Comparison of ENCODE assay signal across 7 mouse cellular contexts in genomic region chr8:120569939-120570715, GRCm38 (mm10). TPM values are rescaled to one million over a fixed set of nuclear protein-coding genes. Genes with fewer than 3 reads are reported as not detected.
DNase-seq lines count a peak whose midpoint lies in the region; ATAC-seq and TF ChIP-seq lines count a peak whose summit lies in the region.

No protein-coding gene starts in this region.

- H3K4me3 ChIP-seq in ES-E14 (ENCODE audit: insufficient read depth in 1 of 2, low read depth in 1 of 2, low read length in 2 of 2, poor library complexity in 1 of 2, severe bottlenecking in 1 of 2) = no peak overlapping the region
- no peak overlapping the region for H3K4me3 ChIP-seq in embryonic facial prominence, embryonic 14.5 days (ENCODE audit: low read depth, low read length)
- H3K4me3 ChIP-seq in heart, embryonic 13.5 days = no peak overlapping the region

- peak; percentile 70 for DNase-seq in ES-E14 (ENCODE audit: low read depth, low spot score)
- DNase-seq in adrenal gland, postnatal 14 days = peak; percentile 82
- peak; percentile 56 for DNase-seq in embryonic facial prominence, embryonic 14.5 days (ENCODE audit: low spot score)
- DNase-seq in layer of hippocampus, postnatal 14 days (ENCODE audit: low spot score in 2 of 2) = peak; percentile 80 to 84
- peak; percentile 64 to 65 for DNase-seq in right cerebral cortex, postnatal 36 days (ENCODE audit: low spot score in 2 of 2)

- 57% methylated on average over 13 of the region's 13 CpGs for whole genome bisulfite sequencing in embryonic facial prominence, embryonic 14.5 days
- 47% methylated on average over 13 of the region's 13 CpGs for WGBS in heart, embryonic 13.5 days

- H3K4me1 ChIP-seq in ES-E14 (ENCODE audit: control insufficient read depth in 2 of 2, insufficient read depth in 2 of 2, low read length in 2 of 2, poor library complexity in 1 of 2) = peaks cover 0 to 30% of the 10 kb centered on the region in 2 experiments; a peak in 3 of 4 replicates
- peaks cover 8% of the 10 kb centered on the region; the same call in 1 of the 2 replicates for H3K4me1 ChIP-seq in embryonic facial prominence, embryonic 14.5 days (ENCODE audit: control insufficient read depth, insufficient read depth, low read length)
- H3K4me1 ChIP-seq in heart, embryonic 13.5 days = peaks cover 38% of the 10 kb centered on the region

- H3K4me2 ChIP-seq in embryonic facial prominence, embryonic 14.5 days (ENCODE audit: low read depth, low read length) = no peak overlapping the region
- H3K4me2 ChIP-seq in heart, embryonic 13.5 days = no peak overlapping the region

- H3K9me3 ChIP-seq in ES-E14 (ENCODE audit: control insufficient read depth, insufficient read depth, low read depth, low read length) = no peaks in the 10 kb centered on the region
- H3K9me3 ChIP-seq in embryonic facial prominence, embryonic 14.5 days (ENCODE audit: control insufficient read depth, low read length) = no peaks in the 10 kb centered on the region
- no peaks in the 10 kb centered on the region for H3K9me3 ChIP-seq in heart, embryonic 13.5 days

- ATAC-seq in embryonic facial prominence, embryonic 14.5 days (ENCODE audit: low read depth) = no peak
- ATAC-seq in heart, embryonic 13.5 days (ENCODE audit: extremely low read depth, insufficient number of reproducible peaks, low FRiP score, low TSS enrichment) = no peak
- peak; percentile 65 for ATAC-seq in megakaryocyte progenitor cell, adult 5-6 weeks (replicated peaks; ENCODE audit: poor library complexity)

- in situ Hi-C loops in ES-E14 (cut with MboI; ENCODE audit: low sequenced_read_pairs in 2 of 2, unreplicated experiment in 2 of 2) = no loop called here

- no peak overlapping the region for H3K27ac ChIP-seq in ES-E14 (ENCODE audit: insufficient read depth, low read depth, low read length, poor library complexity, severe bottlenecking)
- H3K27ac ChIP-seq in embryonic facial prominence, embryonic 14.5 days (replicated peaks; ENCODE audit: low read depth, low read length) = no peak overlapping the region
- no peak overlapping the region; the same call in 1 of the 2 replicates for H3K27ac ChIP-seq in heart, embryonic 13.5 days (replicated peaks)

- peaks cover 97% of the 10 kb centered on the region for H3K36me3 ChIP-seq in ES-E14 (ENCODE audit: control insufficient read depth, insufficient read depth, low read length, poor library complexity, severe bottlenecking)
- peaks cover 83% of the 10 kb centered on the region for H3K36me3 ChIP-seq in embryonic facial prominence, embryonic 14.5 days (ENCODE audit: control insufficient read depth, insufficient read depth, low read length)
- peaks cover 93% of the 10 kb centered on the region for H3K36me3 ChIP-seq in heart, embryonic 13.5 days

- no peak overlapping the region for H3K9ac ChIP-seq in ES-E14 (ENCODE audit: insufficient read depth, low read depth, low read length, poor library complexity, severe bottlenecking)
- no peak overlapping the region for H3K9ac ChIP-seq in embryonic facial prominence, embryonic 14.5 days (ENCODE audit: low read depth, low read length)
- peak overlapping the region; percentile 33; the same call in 1 of the 2 replicates for H3K9ac ChIP-seq in heart, embryonic 13.5 days

- no peaks in the 10 kb centered on the region for H3K27me3 ChIP-seq in embryonic facial prominence, embryonic 14.5 days (replicated peaks; ENCODE audit: control insufficient read depth, insufficient read depth, low read length)
- no peaks in the 10 kb centered on the region for H3K27me3 ChIP-seq in heart, embryonic 13.5 days (replicated peaks)

TF ChIP-seq in ES-E14, 5 proteins besides CTCF, POLR2A, EP300 and RAD21:
- TF ChIP-seq ZC3H11A (IDR thresholded peaks at IDR 0.05; ENCODE audit: borderline replicate concordance, low read depth, low read length) = 0 out of 2 replicates have a peak, but pooled peaks have one; percentile 39
- no peak for TF ChIP-seq HCFC1 (IDR thresholded peaks at IDR 0.05; ENCODE audit: borderline replicate concordance, insufficient read depth, low read length)

RNA-seq across cellular contexts. Expression of gene Gins2, which starts 19.0 kb away (rescaled TPM):
- total RNA-seq in ES-E14 (2012; rRNA removed) = 47.0 and 56.2 TPM in 2 replicates
- total RNA-seq in adrenal gland, postnatal 14 days (2021) = 10.3 and 15.5 TPM in 2 replicates
- polyA plus RNA-seq in embryonic facial prominence, embryonic 14.5 days (2014; fragmentation: Nextera tagmentation; extraction: Ambion mirVana) = 82.7 and 94.0 TPM in 2 replicates
- 79.8 and 80.4 TPM in 2 replicates for polyA plus RNA-seq in heart, embryonic 13.5 days (2015; fragmentation: Nextera tagmentation; extraction: Ambion mirVana)
- 1 to 10 TPM; 2.0 to 3.4 TPM for total RNA-seq in layer of hippocampus, postnatal 14 days (2021)
- total RNA-seq in megakaryocyte progenitor cell, adult 5-6 weeks (2015) = 65.9 and 67.1 TPM in 2 replicates
- total RNA-seq in megakaryocyte progenitor cell, adult 5-6 weeks (2017) = 28.1 and 47.1 TPM in 2 replicates
